In the genomic region with DNA sequence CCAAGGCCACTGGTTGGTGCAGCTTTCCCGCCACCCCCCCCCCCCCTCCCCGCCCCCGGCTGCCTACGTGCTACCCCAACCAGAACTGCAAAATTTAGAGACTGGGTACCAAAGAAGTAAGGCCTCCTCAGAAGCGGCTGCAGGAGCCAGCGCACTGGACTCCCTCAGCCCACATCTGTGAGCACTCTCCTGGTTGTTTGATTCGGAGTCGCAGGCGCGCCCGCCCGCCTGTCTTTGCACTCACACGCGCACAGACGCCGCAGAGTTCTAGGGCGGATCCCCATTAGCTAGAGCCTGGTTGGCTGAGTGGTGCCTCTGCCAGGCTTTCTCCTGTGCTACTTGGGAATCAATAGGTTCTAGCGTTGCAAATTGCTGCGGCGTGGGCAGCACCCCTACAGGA, we compare ENCODE assay signal across 9 mouse cellular contexts. TPM values are rescaled to one million over a fixed set of nuclear protein-coding genes. Genes with fewer than 3 reads are reported as not detected.
DNase-seq lines count a peak whose midpoint lies in the region; ATAC-seq and TF ChIP-seq lines count a peak whose summit lies in the region.
"Had no signal": no experiment of that assay in that cellular context is flagged by ENCODE, and none has a peak within 500 bp of the region (broad histone marks: within the 10 kb centered on the region; RNA-seq: fewer than 3 reads in every experiment).

No protein-coding gene starts in this region.

- H3K4me2 ChIP-seq in hindbrain, embryonic 15.5 days = peak overlapping the region; percentile 52
- peak overlapping the region; percentile 35 for H3K4me2 ChIP-seq in midbrain, embryonic 12.5 days (replicated peaks)

- no peak overlapping the region for H3K27ac ChIP-seq in gastrocnemius, adult 2 months
- no peak overlapping the region for H3K27ac ChIP-seq in hindbrain, embryonic 15.5 days (replicated peaks)
- no peak overlapping the region for H3K27ac ChIP-seq in midbrain, embryonic 12.5 days (replicated peaks)

- intact Hi-C loops in gastrocnemius, adult 2 months (cut with DNase I) = no loop called here
- intact Hi-C loops in gastrocnemius, postnatal 36 days (cut with DNase I) = no loop called here

- H3K4me3 ChIP-seq in gastrocnemius, adult 2 months = peak overlapping the region; percentile 26
- H3K4me3 ChIP-seq in hindbrain, embryonic 15.5 days = peak overlapping the region; percentile 20
- H3K4me3 ChIP-seq in midbrain, embryonic 12.5 days = no peak overlapping the region

- H3K4me1 ChIP-seq in hindbrain, embryonic 15.5 days (replicated peaks) = peaks cover 9% of the 10 kb centered on the region
- peaks cover 11% of the 10 kb centered on the region; the same call in 1 of the 2 replicates for H3K4me1 ChIP-seq in midbrain, embryonic 12.5 days

- H3K27me3 ChIP-seq in hindbrain, embryonic 15.5 days = peaks cover 71% of the 10 kb centered on the region
- peaks cover 75% of the 10 kb centered on the region for H3K27me3 ChIP-seq in midbrain, embryonic 12.5 days

- no peaks in the 10 kb centered on the region for H3K36me3 ChIP-seq in hindbrain, embryonic 15.5 days
- no peaks in the 10 kb centered on the region for H3K36me3 ChIP-seq in midbrain, embryonic 12.5 days

- WGBS in hindbrain, embryonic 15.5 days = 1% methylated on average over 18 of the region's 20 CpGs
- 0% methylated on average over 18 of the region's 20 CpGs for WGBS in midbrain, embryonic 12.5 days

- TF ChIP-seq CTCF in gastrocnemius, adult 2 months (IDR thresholded peaks at IDR 0.05) = no peak

- H3K9ac ChIP-seq in hindbrain, embryonic 15.5 days = no peak overlapping the region
- H3K9ac ChIP-seq in midbrain, embryonic 12.5 days (replicated peaks) = no peak overlapping the region

- ATAC-seq in hindbrain, embryonic 15.5 days (ENCODE audit: low FRiP score, low read depth) = 0 out of 2 replicates have a peak, but pooled peaks have one; percentile 46
- 0 out of 2 replicates have a peak, but pooled peaks have one; percentile 16 for ATAC-seq in midbrain, embryonic 12.5 days (ENCODE audit: low FRiP score, low read depth)
- ATAC-seq: inflammation-experienced regulatory T-cells, adult 6 months had no signal

- no peak for DNase-seq in gastrocnemius, adult 2 months
- DNase-seq in gastrocnemius, adult 18-20 months (ENCODE audit: low spot score) = no peak
- DNase-seq in ZHBTc4 (ENCODE audit: low read depth, low spot score) = peak; percentile 74
- no peak for DNase-seq in gastrocnemius, postnatal 36 days
- no peak for DNase-seq in gastrocnemius, postnatal 25 days
- DNase-seq in spleen, postnatal 14 days (ENCODE audit: low spot score in 2 of 2) = no peak

- H3K9me3 ChIP-seq in hindbrain, embryonic 15.5 days = no peaks in the 10 kb centered on the region
- H3K9me3 ChIP-seq in midbrain, embryonic 12.5 days = no peaks in the 10 kb centered on the region

RNA-seq across cellular contexts. Expression of gene Tfap2b, which starts 32.6 kb away (rescaled TPM):
- total RNA-seq in gastrocnemius, adult 2 months (2021) = not detected
- total RNA-seq in gastrocnemius, adult 18-20 months (2021) = under 1 TPM in 1 of 2 experiments, not detected in 1; 0.11 TPM
- 65.6 and 78.3 TPM in 2 replicates for polyA plus RNA-seq in hindbrain, embryonic 15.5 days (2015; fragmentation: Nextera tagmentation; extraction: Ambion mirVana)
- 93.3 and 100 TPM in 2 replicates for polyA plus RNA-seq in midbrain, embryonic 12.5 days (2016; fragmentation: Nextera tagmentation; extraction: Ambion mirVana)
- total RNA-seq in gastrocnemius, postnatal 36 days (2021) = not detected
- total RNA-seq in gastrocnemius, postnatal 25 days (2021) = not detected
- polyA plus RNA-seq: inflammation-experienced regulatory T-cells, adult 6 months had no signal
